Mouse (Mus musculus): ENCODE results near the gene Echdc2.

DNA sequence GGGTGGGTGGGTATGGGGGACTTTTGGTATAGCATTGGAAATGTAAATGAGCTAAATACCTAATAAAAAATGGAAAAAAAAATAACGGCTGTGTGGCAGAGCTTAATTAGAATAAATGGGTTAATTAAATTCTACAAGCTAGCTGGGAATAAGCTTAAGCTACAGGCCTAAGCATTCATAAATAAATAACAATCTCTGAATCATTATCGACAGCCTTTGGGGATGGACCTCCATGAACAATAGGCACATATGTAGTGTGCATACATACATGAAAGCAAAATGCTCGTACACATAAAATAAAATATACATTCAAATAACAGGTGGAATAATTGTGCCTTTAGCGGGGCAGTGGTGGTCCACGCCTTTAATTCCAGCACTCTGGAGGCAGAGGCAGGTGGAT is 57.3 kb downstream of the Echdc2 start:
- TF ChIP-seq CTCF (IDR thresholded peaks at IDR 0.05; ENCODE audit: low read depth): no peak
- TF ChIP-seq EP300 (optimal IDR thresholded peaks at IDR 0.05): no peak

Measured in stomach, postnatal 0 days (tissue).